Mouse (Mus musculus): ENCODE measurements around the gene Casp1. TPM values are rescaled to one million over a fixed set of nuclear protein-coding genes. Genes with fewer than 3 reads are reported as not detected.

Casp1 gene
- total RNA-seq, 2 experiments from 2014 or later, result 0.76 to 1.3 TPM

GRCm38 (mm10) chr9:5356801-5357200 is 58.5 kb downstream of the Casp1 start:
- no peak for DNase-seq (ENCODE audit: low spot score in 2 of 2)
- intact Hi-C loops (cut with DNase I), result no loop called here

Other genes with a start within 250 kb of the Casp1 start
- 1 to 10 TPM in 1 of 2 experiments, under 1 TPM in 1; 1.00 to 1.0 TPM for gene Casp4, start 10.3 kb downstream of the Casp1 start, total RNA-seq (2021)
- 1 to 10 TPM; 1.1 to 2.0 TPM for gene Casp12, start 46.9 kb downstream of the Casp1 start, total RNA-seq (2021)

All from left cerebral cortex, postnatal 36 days (tissue).